Mouse (Mus musculus) CH12.LX (cell line): ENCODE measurements around the gene Phykpl. TPM values are rescaled to one million over a fixed set of nuclear protein-coding genes. Genes with fewer than 3 reads are reported as not detected.
"Not testable (repeated sequence)": the region's sequence is repeated elsewhere in the genome, so short reads cannot be mapped to it uniquely, and the experiment has no call there.

Experiments used
- DNase-seq: peaks from one replicate; pipeline ENCODE4 v3.0.0-alpha.2; 2013; ENCODE audit errors: extremely low read depth
- H3K27ac ChIP-seq: 2 replicates; pipeline ENCODE4 v1.5.1; 2012; ENCODE audit warnings: low read depth, mild to moderate bottlenecking, control low read depth, moderate library complexity; ENCODE audit not compliant: insufficient read depth
- H3K27me3 ChIP-seq: replicated peaks from 2 replicates; pipeline ENCODE3; 2012; ENCODE audit warnings: inconsistent platforms
- H3K36me3 ChIP-seq, 2 experiments: replicated peaks in 1 of 2; 2 replicates each; pipeline versions ENCODE3 to v1.6.1; 2012; ENCODE audit warnings: inconsistent platforms in 1 of 2, low read length in 1 of 2, mild to moderate bottlenecking in 1 of 2, mixed read lengths in 1 of 2, moderate library complexity in 1 of 2; ENCODE audit not compliant: control insufficient read depth in 1 of 2, insufficient read depth in 1 of 2
- H3K4me1 ChIP-seq, 2 experiments: 2 replicates each; pipeline ENCODE4 v1.6.1; 2012; ENCODE audit warnings: inconsistent platforms in 1 of 2, moderate library complexity in 1 of 2; ENCODE audit not compliant: insufficient read depth in 2 of 2, control insufficient read depth in 1 of 2
- H3K4me2 ChIP-seq: 2 replicates; pipeline ENCODE4 v1.6.1; 2012; ENCODE audit warnings: low read depth, mild to moderate bottlenecking, control low read depth; ENCODE audit not compliant: poor library complexity, insufficient read depth, severe bottlenecking
- H3K4me3 ChIP-seq, 3 experiments: fragments of 150-350 bp in 1 of 3; sonication (generic) in 1 of 3; replicated peaks in 1 of 3; 2 replicates each; pipeline versions ENCODE3 to v1.5.1; 2011 to 2012; ENCODE audit warnings: low read depth in 2 of 3, low read length in 2 of 3, mild to moderate bottlenecking in 2 of 3, moderate library complexity in 2 of 3, control low read depth in 1 of 3, improper control_type of control experiment in 1 of 3, inconsistent platforms in 1 of 3, mixed read lengths in 1 of 3; ENCODE audit not compliant: poor library complexity in 1 of 3
- H3K79me2 ChIP-seq: replicated peaks from 2 replicates; pipeline ENCODE4 v1.6.1; 2012; ENCODE audit warnings: mild to moderate bottlenecking, moderate library complexity; ENCODE audit not compliant: control insufficient read depth, poor library complexity, insufficient read depth, severe bottlenecking; ENCODE audit errors: extremely low read depth
- H3K9ac ChIP-seq: 2 replicates; pipeline ENCODE4 v1.6.1; 2012; ENCODE audit warnings: low read depth, mild to moderate bottlenecking, control low read depth, moderate library complexity; ENCODE audit not compliant: insufficient read depth
- H3K9me3 ChIP-seq: replicated peaks from 2 replicates; pipeline ENCODE3; 2012; ENCODE audit warnings: low read length, inconsistent platforms, mixed read lengths
- CHD2 ChIP-seq: IDR thresholded peaks from 2 replicates; pipeline ENCODE4 v1.6.1; 2011; ENCODE audit warnings: low read length, improper control_type of control experiment
- CTCF ChIP-seq, 2 experiments: IDR thresholded peaks in 1 of 2; conservative IDR thresholded peaks in 1 of 2; 2 replicates each; pipeline ENCODE4 v1.5.1; 2011 to 2012; ENCODE audit warnings: low read depth in 2 of 2, low read length in 2 of 2, improper control_type of control experiment in 1 of 2, inconsistent platforms in 1 of 2, mild to moderate bottlenecking in 1 of 2, moderate library complexity in 1 of 2
- MAX ChIP-seq: IDR thresholded peaks from 2 replicates; pipeline ENCODE4 v1.6.1; 2011; ENCODE audit warnings: low read length, improper control_type of control experiment
- MYC ChIP-seq: IDR thresholded peaks from 2 replicates; pipeline ENCODE4 v1.6.1; 2011; ENCODE audit warnings: low read depth, mild to moderate bottlenecking, improper control_type of control experiment, low read length
- NRF1 ChIP-seq: IDR thresholded peaks from 2 replicates; pipeline ENCODE4 v1.6.1; 2014; ENCODE audit warnings: low read depth, mild to moderate bottlenecking, inconsistent platforms, low read length, improper control_type of control experiment, moderate library complexity
- USF1 ChIP-seq: IDR thresholded peaks from 2 replicates; pipeline ENCODE4 v1.6.1; 2014; ENCODE audit warnings: low read depth, mild to moderate bottlenecking, inconsistent platforms, low read length, improper control_type of control experiment
- ZNF384 ChIP-seq: IDR thresholded peaks from 2 replicates; pipeline ENCODE4 v1.6.1; 2012; ENCODE audit warnings: low read depth, low read length, improper control_type of control experiment, inconsistent platforms
- dilution Hi-C: fragments of 300-500 bp; cut with MboI; formaldehyde crosslinking; loops from 2 replicates; pipeline ENCODE4 v1.14.3; 2020; ENCODE audit warnings: low sequenced_read_pairs; ENCODE audit not compliant: extremely low pct_unique_long_range_greater_than_20kb, extremely low pct_ligation_motif_present
- in situ Hi-C: fragments of 300-500 bp; cut with MboI; formaldehyde crosslinking; loops from 3 replicates; pipeline ENCODE4 v1.14.3; 2019; ENCODE audit warnings: low sequenced_read_pairs, low pct_ligation_motif_present, low pct_unique_long_range_greater_than_20kb, mixed read lengths
- polyA plus RNA-seq: library from polyadenylated mRNA; unstranded; fragments of >175 nt; gene quantifications from 2 replicates; pipeline ENCODE4 v1.2.1, GENCODE M21; 2012; ENCODE audit warnings: low read depth; ENCODE audit not compliant: insufficient read length
- total RNA-seq, 2 experiments: library from RNA; depleted of rRNA; stranded (reverse); fragments of 300-350 nt in 1 of 2; fragments of >200 nt in 1 of 2; gene quantifications; 2 replicates each; pipeline ENCODE4 v1.2.3; 2012 to 2014

The Phykpl gene
- total and polyA plus RNA-seq, 3 experiments: 25.2 to 44.0 (median 30.9) TPM

DNA sequence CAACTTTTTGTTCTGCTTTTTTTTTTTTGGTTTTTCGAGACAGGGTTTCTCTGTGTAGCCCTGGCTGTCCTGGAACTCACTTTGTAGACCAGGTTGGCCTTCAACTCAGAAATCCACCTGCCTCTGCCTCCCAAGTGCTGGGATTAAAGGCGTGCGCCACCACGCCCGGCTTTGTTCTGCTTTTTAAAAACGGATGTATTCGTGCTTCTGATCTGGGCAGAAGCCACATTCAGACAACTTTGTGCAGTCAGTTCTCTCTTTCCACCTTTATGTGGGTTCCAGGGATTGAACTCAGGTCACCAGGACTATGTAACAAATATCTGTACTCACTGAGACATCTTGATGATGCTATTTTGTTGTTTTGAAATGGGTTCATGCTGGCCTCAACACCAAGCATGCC lies 48.6 kb downstream of the Phykpl start:
- H3K9ac ChIP-seq, H3K4me3 ChIP-seq, in situ Hi-C loops, H3K27me3 ChIP-seq, dilution Hi-C loops, DNase-seq, H3K9me3 ChIP-seq, H3K27ac ChIP-seq, H3K79me2 ChIP-seq, H3K4me2 ChIP-seq: not testable (repeated sequence)
- peaks cover 3 to 49% of the 10 kb centered on the region in 2 experiments; a peak in 2 of 4 replicates for H3K4me1 ChIP-seq
- peaks cover 17 to 56% of the 10 kb centered on the region in 2 experiments for H3K36me3 ChIP-seq

- Histone ChIP-seq H3K9me3 (no peaks in the 10 kb centered on the region), H3K27ac (no peak overlapping the region), H3K9ac (no peak overlapping the region), H3K79me2 (peaks cover 9% of the 10 kb centered on the region; the same call in 1 of the 2 replicates)
- DNase-seq: no peak
- dilution Hi-C loops: no loop called here
- TF ChIP-seq ZNF384 (no peak), MAX (no peak), USF1 (no peak), CTCF (conservative IDR thresholded peaks at IDR 0.05 in 1 of 2, IDR thresholded peaks at IDR 0.05 in 1 of 2; ENCODE audit: low read depth in 2 of 2, low read length in 2 of 2) (no peak)
- TF ChIP-seq, all 38 proteins: peak for 0
- in situ Hi-C loops: no loop called here
- no peak overlapping the region for H3K4me3 ChIP-seq
- H3K4me1 ChIP-seq: peaks cover 3 to 54% of the 10 kb centered on the region in 2 experiments; a peak in 2 of 4 replicates
- H3K36me3 ChIP-seq: peaks cover 14 to 52% of the 10 kb centered on the region in 2 experiments
- H3K27me3 ChIP-seq: no peaks in the 10 kb centered on the region
- H3K4me2 ChIP-seq: no peak overlapping the region
These were observed 49.2 kb downstream of the Phykpl start for GRCm38 (mm10) chr11:51633721-51634120.

DNA sequence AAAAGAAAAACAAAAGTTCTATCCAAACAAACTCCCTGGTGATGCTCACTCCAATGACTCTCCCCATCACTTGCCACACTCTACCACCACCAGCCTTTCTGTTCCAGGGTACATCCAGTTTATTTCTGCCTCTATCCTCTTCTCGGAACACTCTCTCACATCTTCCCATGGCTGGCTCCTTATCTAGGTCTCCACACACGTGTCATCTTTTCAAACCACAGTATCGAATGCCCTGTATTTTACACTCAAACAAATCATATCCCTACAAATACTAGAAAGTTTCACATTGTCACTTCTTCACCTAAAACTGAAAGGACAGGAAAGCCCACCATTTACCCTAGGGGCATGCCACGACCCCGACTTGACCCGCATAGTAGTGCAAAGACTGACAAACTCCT lies 50.6 kb downstream of the Phykpl start:
- Histone ChIP-seq H3K4me2 (peak overlapping the region; percentile 86), H3K36me3 (peaks cover 4 to 40% of the 10 kb centered on the region in 2 experiments), H3K27me3 (no peaks in the 10 kb centered on the region), H3K9me3 (no peaks in the 10 kb centered on the region), H3K4me1 (peaks cover 3 to 66% of the 10 kb centered on the region in 2 experiments; a peak in 2 of 4 replicates)
- dilution Hi-C loops: no loop called here
- no peak for TF ChIP-seq NRF1
- 0 out of 2 replicates have a peak, but pooled peaks have one; percentile 22 for TF ChIP-seq MYC
- TF ChIP-seq CHD2: no peak
- TF ChIP-seq, all 38 proteins: peak for 1
- H3K9ac ChIP-seq: peak overlapping the region; percentile 94
- H3K4me3 ChIP-seq: peak overlapping the region; percentile 65 to 95 (median 88)
- in situ Hi-C loops: no loop called here
- H3K79me2 ChIP-seq: peaks cover 9% of the 10 kb centered on the region; the same call in 1 of the 2 replicates
- DNase-seq: no peak
- peak overlapping the region; percentile 68; the same call in 1 of the 2 replicates for H3K27ac ChIP-seq
